Mouse (Mus musculus) heart, postnatal 0 days (tissue): ENCODE data around the gene Gpsm2.

Experiments used
- CTCF ChIP-seq: IDR thresholded peaks from 2 replicates; pipeline ENCODE4 v1.5.1; 2016; ENCODE audit warnings: antibody characterized with exemption, control low read depth, low read depth
- EP300 ChIP-seq: IDR thresholded peaks from 2 replicates; pipeline ENCODE4 v1.6.1; 2016; ENCODE audit warnings: antibody characterized with exemption, low read depth

GRCm38 (mm10) chr3:108640998-108641397 lies 81.1 kb downstream of the Gpsm2 start:
- no peak for TF ChIP-seq CTCF
- TF ChIP-seq EP300, result no peak
